Mouse (Mus musculus) G1E (cell line): ENCODE measurements around the gene Gprasp2.

ENCODE experiments used
- CTCF ChIP-seq: IDR thresholded peaks from 2 replicates; pipeline ENCODE4 v1.5.1; 2012; ENCODE audit warnings: low read depth, low read length, inconsistent platforms, mixed read lengths
- GATA1 ChIP-seq: IDR thresholded peaks from 2 replicates; pipeline ENCODE4 v1.6.1; 2012; ENCODE audit warnings: borderline replicate concordance, low read length, inconsistent platforms, mixed read lengths

- TF ChIP-seq GATA1 (no peak), CTCF (peak; percentile 32; the same call in 1 of the 2 replicates)
Observed at GRCm38 (mm10) chrX:135805780-135806179, 33.1 kb upstream of the Gprasp2 start.
